Mouse (Mus musculus) stomach, embryonic 15.5 days (tissue): ENCODE data around the gene Glis2. TPM values are rescaled to one million over a fixed set of nuclear protein-coding genes. Genes with fewer than 3 reads are reported as not detected.

ENCODE experiments used
- polyA plus RNA-seq: library from polyadenylated mRNA; unstranded; fragments of >200 nt; fragmentation: Nextera tagmentation; extraction: Ambion mirVana; gene quantifications from 2 replicates; pipeline ENCODE4 v1.2.1, GENCODE M21; 2015

Gene Glis2
- polyA plus RNA-seq, 1 experiment from 2014 or later, result 30.6 TPM

Other genes starting within 250 kb of the Glis2 start
- 1.6 and 1.7 TPM in 2 replicates for gene Adcy9, start 174.2 kb upstream of the Glis2 start, polyA plus RNA-seq
- 9.3 and 13.7 TPM in 2 replicates for gene Srl, start 52.9 kb upstream of the Glis2 start, polyA plus RNA-seq
- gene Tfap4, start 34.9 kb upstream of the Glis2 start, polyA plus RNA-seq, result 20.3 and 22.4 TPM in 2 replicates
- 46.5 and 75.7 TPM in 2 replicates for gene Pam16, start 30.3 kb downstream of the Glis2 start, polyA plus RNA-seq
- 17.2 and 17.3 TPM in 2 replicates for gene Vasn, start 45.2 kb downstream of the Glis2 start, polyA plus RNA-seq
- gene Dnaja3, start 45.3 kb downstream of the Glis2 start, polyA plus RNA-seq, result 68.4 and 77.6 TPM in 2 replicates
- gene Coro7, start 85.1 kb downstream of the Glis2 start, polyA plus RNA-seq, result 16.3 and 20.8 TPM in 2 replicates
- 52.6 and 63.4 TPM in 2 replicates for gene Nmral1, start 124.6 kb downstream of the Glis2 start, polyA plus RNA-seq
- 86.1 and 89.4 TPM in 2 replicates for gene Hmox2, start 131.6 kb downstream of the Glis2 start, polyA plus RNA-seq
- gene Cdip1, start 195.6 kb downstream of the Glis2 start, polyA plus RNA-seq, result 73.1 and 82.1 TPM in 2 replicates
- 0.44 and 0.64 TPM in 2 replicates for gene 4930562C15Rik, start 240.7 kb downstream of the Glis2 start, polyA plus RNA-seq